Mouse (Mus musculus): Measurements from ENCODE around the gene Zfp260.
"Not testable (repeated sequence)": the region's sequence is repeated elsewhere in the genome, so short reads cannot be mapped to it uniquely, and the experiment has no call there.

DNA sequence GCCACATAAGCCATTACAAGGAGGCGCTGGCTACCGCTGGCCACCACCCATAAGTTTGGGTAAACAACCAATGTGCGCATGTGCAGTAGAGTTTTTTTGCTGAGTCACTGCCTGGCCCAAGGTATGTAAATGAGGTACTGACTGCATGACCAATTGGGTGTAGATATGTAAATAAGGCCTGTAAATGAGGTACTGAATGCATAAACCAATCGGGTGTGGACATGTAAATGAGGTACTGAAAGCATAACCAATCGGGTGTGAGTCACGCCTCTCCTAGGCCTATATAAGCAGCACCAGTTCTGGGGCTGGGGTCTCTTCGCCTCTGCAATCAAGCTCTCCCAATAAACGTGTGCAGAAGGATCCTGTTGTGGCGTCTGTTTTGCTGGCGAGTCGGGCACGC, 23.4 kb downstream of the Zfp260 start:
- TF ChIP-seq EP300 (IDR thresholded peaks at IDR 0.05; ENCODE audit: insufficient read depth, low read depth, low read length); CTCF (IDR thresholded peaks at IDR 0.05; ENCODE audit: low read depth, low read length); POLR2A (IDR thresholded peaks at IDR 0.05; ENCODE audit: insufficient read depth, low read length): not testable (repeated sequence)

Measured in ES-Bruce4 (cell line).